Mouse (Mus musculus) G1E (cell line): ENCODE measurements around the gene Ccn6. TPM values are rescaled to one million over a fixed set of nuclear protein-coding genes. Genes with fewer than 3 reads are reported as not detected.
A peak's percentile ranks its signal among the peaks of the same experiment; 100 is the strongest.

Experiments used
- ATAC-seq: 2 replicates; pipeline ENCODE4 v1.8.0; 2016; ENCODE audit warnings: mild to moderate bottlenecking; ENCODE audit not compliant: insufficient number of reproducible peaks, poor library complexity, low FRiP score, severe bottlenecking; ENCODE audit errors: extremely low read depth
- DNase-seq: peaks from one replicate; pipeline ENCODE4 v3.0.0; 2012; ENCODE audit warnings: low spot score
- H3K27me3 ChIP-seq: 2 replicates; pipeline ENCODE4 v1.6.1; 2012; ENCODE audit warnings: mild to moderate bottlenecking, low read length, inconsistent platforms; ENCODE audit not compliant: insufficient read depth
- H3K36me3 ChIP-seq: replicated peaks from 2 replicates; pipeline ENCODE3; 2012; ENCODE audit warnings: mild to moderate bottlenecking, inconsistent platforms
- H3K4me1 ChIP-seq: 2 replicates; pipeline ENCODE4 v1.6.1; 2012; ENCODE audit warnings: low read depth, low read length, inconsistent platforms, mixed read lengths; ENCODE audit not compliant: insufficient read depth
- H3K4me3 ChIP-seq: 2 replicates; pipeline ENCODE4 v1.5.1; 2012; ENCODE audit warnings: low read depth, mild to moderate bottlenecking, inconsistent platforms, low read length, moderate library complexity, mixed read lengths
- H3K9me3 ChIP-seq: replicated peaks from 2 replicates; pipeline ENCODE4 v1.6.1; 2012; ENCODE audit warnings: inconsistent platforms
- CTCF ChIP-seq: IDR thresholded peaks from 2 replicates; pipeline ENCODE4 v1.5.1; 2012; ENCODE audit warnings: low read depth, low read length, inconsistent platforms, mixed read lengths
- GATA1 ChIP-seq: IDR thresholded peaks from 2 replicates; pipeline ENCODE4 v1.6.1; 2012; ENCODE audit warnings: borderline replicate concordance, low read length, inconsistent platforms, mixed read lengths
- GATA2 ChIP-seq: IDR thresholded peaks from 2 replicates; pipeline ENCODE4 v1.6.1; 2012; ENCODE audit warnings: low read depth, low read length, inconsistent platforms, borderline replicate concordance
- POLR2AphosphoS5 ChIP-seq: IDR thresholded peaks from 2 replicates; pipeline ENCODE4 v1.6.1; 2012; ENCODE audit warnings: low read depth, low read length, inconsistent platforms; ENCODE audit not compliant: insufficient replicate concordance
- TAL1 ChIP-seq: conservative IDR thresholded peaks from 2 replicates; pipeline ENCODE4 v1.6.1; 2012; ENCODE audit warnings: low read depth, low read length, inconsistent platforms, mixed read lengths
- polyA plus RNA-seq: library from polyadenylated mRNA; stranded (reverse); fragments of >175 nt; gene quantifications from 2 replicates; pipeline ENCODE4 v1.2.3, GENCODE M21; 2012
- total RNA-seq, 2 experiments: library from RNA; stranded (forward) in 1 of 2; stranded (reverse) in 1 of 2; fragments of 200-1000 nt in 1 of 2; fragments of >200 nt in 1 of 2; fragmentation: Nextera tagmentation in 1 of 2; gene quantifications; 2 replicates each; pipeline ENCODE4 v1.2.3; 2014 to 2017

Gene Ccn6
- total and polyA plus RNA-seq, 3 experiments = not detected

DNA sequence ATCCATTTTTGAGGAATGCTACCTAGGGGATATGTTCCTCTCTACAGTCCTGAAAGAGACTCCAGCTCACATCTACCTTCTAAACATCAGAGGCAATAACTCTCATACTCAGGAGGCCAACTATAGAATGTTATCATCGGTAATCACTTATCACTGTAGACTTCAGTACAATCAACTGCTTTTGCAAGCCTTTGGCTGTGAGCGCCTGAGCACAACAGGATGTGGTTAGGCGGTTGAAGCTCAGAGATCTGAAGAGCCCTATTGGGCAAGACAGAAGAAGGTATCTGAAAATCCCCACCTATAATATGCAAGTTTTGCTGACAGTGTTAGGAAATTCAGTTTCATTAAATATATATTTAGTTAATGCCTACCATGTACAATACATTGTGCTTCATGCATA lies 29.1 kb upstream of the Ccn6 start:
- ATAC-seq (peak; percentile 98), DNase-seq (peak; percentile 63)
- no peak overlapping the region for H3K4me3 ChIP-seq
- H3K9me3 ChIP-seq = peaks cover 4% of the 10 kb centered on the region
- TF ChIP-seq GATA1 = no peak
- TF ChIP-seq CTCF = no peak
- TF ChIP-seq TAL1 = no peak
- no peak for TF ChIP-seq POLR2AphosphoS5
- no peak for TF ChIP-seq GATA2
- H3K4me1 ChIP-seq = peaks cover 57% of the 10 kb centered on the region
- no peaks in the 10 kb centered on the region for H3K27me3 ChIP-seq
- no peaks in the 10 kb centered on the region for H3K36me3 ChIP-seq

DNA sequence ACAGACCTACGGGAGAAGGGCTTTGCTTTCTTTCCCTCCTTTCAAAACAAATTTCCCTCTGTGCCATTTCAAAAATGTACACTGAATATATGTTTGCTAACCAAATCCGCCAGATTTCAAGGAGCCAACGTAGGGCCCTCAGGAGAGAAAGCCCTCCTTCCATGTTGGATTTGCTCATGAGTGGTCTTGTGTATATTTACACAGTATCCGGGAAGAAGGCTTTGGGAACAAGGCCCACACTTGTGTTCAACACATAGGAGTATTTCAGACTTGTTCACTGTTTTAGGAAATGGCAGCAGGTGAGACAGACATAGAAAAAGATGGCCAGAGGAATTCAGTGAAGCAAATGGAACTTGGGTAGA lies 21.9 kb upstream of the Ccn6 start:
- no peaks in the 10 kb centered on the region for H3K36me3 ChIP-seq
- no peaks in the 10 kb centered on the region for H3K27me3 ChIP-seq
- no peak overlapping the region for H3K4me3 ChIP-seq
- no peak for TF ChIP-seq TAL1
- TF ChIP-seq GATA1 = no peak
- no peak for TF ChIP-seq CTCF
- no peak for TF ChIP-seq GATA2
- no peak for TF ChIP-seq POLR2AphosphoS5
- no peak for DNase-seq
- ATAC-seq = no peak
- H3K9me3 ChIP-seq = no peaks in the 10 kb centered on the region
- peaks cover 33% of the 10 kb centered on the region for H3K4me1 ChIP-seq

- H3K9me3 ChIP-seq = no peaks in the 10 kb centered on the region
- peaks cover 36% of the 10 kb centered on the region for H3K4me1 ChIP-seq
- no peaks in the 10 kb centered on the region for H3K27me3 ChIP-seq
- DNase-seq = no peak
- TF ChIP-seq POLR2AphosphoS5 (no peak), GATA1 (no peak), TAL1 (no peak), CTCF (no peak), GATA2 (no peak)
- no peak for ATAC-seq
- H3K4me3 ChIP-seq = no peak overlapping the region
- no peaks in the 10 kb centered on the region for H3K36me3 ChIP-seq
Measured at GRCm38 (mm10) chr10:39184864-39185544, 21.4 kb upstream of the Ccn6 start.

DNA sequence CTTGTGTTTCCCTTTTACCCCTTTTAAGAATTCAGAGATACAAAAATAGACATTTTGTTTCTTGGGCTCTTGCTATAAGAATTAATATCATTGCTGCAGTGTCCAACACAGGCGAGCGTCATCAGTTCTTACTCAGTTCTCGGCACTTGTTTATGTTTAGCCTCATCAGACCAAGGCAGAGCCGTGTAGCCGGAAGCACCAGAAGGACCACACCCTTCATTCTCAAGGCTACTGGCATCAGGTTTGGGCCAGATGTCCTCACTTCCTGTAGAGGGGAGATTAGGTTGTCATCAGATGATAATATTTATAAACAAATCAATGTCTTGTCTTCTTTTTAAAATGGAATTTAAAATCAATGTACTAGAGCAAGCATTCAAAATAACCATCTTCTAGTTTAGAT lies 13.4 kb upstream of the Ccn6 start:
- DNase-seq = no peak
- Histone ChIP-seq H3K4me1 (peaks cover 42% of the 10 kb centered on the region), H3K27me3 (no peaks in the 10 kb centered on the region), H3K36me3 (peaks cover 2% of the 10 kb centered on the region), H3K4me3 (no peak overlapping the region), H3K9me3 (peaks cover 13% of the 10 kb centered on the region)
- no peak for TF ChIP-seq CTCF
- no peak for TF ChIP-seq GATA2
- TF ChIP-seq TAL1 = no peak
- no peak for TF ChIP-seq POLR2AphosphoS5
- TF ChIP-seq GATA1 = no peak
- ATAC-seq = peak; percentile 63

GRCm38 (mm10) chr10:39173077-39173476 lies 9.5 kb upstream of the Ccn6 start:
- ATAC-seq = no peak
- Histone ChIP-seq H3K36me3 (peaks cover 2% of the 10 kb centered on the region), H3K9me3 (peaks cover 8% of the 10 kb centered on the region), H3K4me1 (peaks cover 64% of the 10 kb centered on the region), H3K27me3 (peaks cover 14% of the 10 kb centered on the region), H3K4me3 (no peak overlapping the region)
- DNase-seq = no peak
- TF ChIP-seq CTCF = no peak
- TF ChIP-seq GATA2 = no peak
- TF ChIP-seq POLR2AphosphoS5 = no peak
- TF ChIP-seq GATA1 = no peak
- no peak for TF ChIP-seq TAL1

DNA sequence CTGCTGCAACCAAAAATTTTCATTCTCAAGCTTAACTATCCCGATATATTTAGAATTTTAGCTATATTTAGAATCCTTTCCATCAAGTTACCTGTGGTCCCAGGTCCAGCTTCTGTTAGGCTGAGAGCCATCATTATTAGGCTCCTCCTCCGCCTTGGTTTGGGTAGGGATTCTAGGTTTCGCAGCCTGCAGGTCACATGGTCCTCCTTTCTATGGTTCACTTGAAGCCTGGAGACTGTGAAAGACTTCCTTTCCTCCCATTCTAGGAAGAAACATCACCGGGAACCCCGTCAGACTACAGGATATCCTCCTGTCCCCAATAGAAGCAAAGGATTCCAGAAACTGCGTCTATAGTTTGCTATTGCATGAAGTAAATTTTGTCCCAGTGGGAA lies 8.9 kb upstream of the Ccn6 start:
- DNase-seq (no peak), ATAC-seq (no peak)
- Histone ChIP-seq H3K9me3 (peaks cover 3% of the 10 kb centered on the region), H3K36me3 (peaks cover 2% of the 10 kb centered on the region), H3K27me3 (peaks cover 17% of the 10 kb centered on the region), H3K4me1 (peaks cover 64% of the 10 kb centered on the region), H3K4me3 (no peak overlapping the region)
- no peak for TF ChIP-seq CTCF
- no peak for TF ChIP-seq GATA1
- TF ChIP-seq GATA2 = no peak
- no peak for TF ChIP-seq POLR2AphosphoS5
- TF ChIP-seq TAL1 = no peak
